Mouse (Mus musculus): ENCODE measurements around the gene Btbd35f21. TPM values are rescaled to one million over a fixed set of nuclear protein-coding genes. Genes with fewer than 3 reads are reported as not detected.
"Not testable (repeated sequence)": the region's sequence is repeated elsewhere in the genome, so short reads cannot be mapped to it uniquely, and the experiment has no call there.

Gene Btbd35f21
- polyA plus RNA-seq (2015; fragmentation: Nextera tagmentation; extraction: Ambion mirVana): not detected in 2 replicates

GRCm38 (mm10) chrX:32725809-32726208 lies at the start of gene Btbd35f21:
Btbd35f21 (plus strand) TSS chrX:32726109.
- not testable (repeated sequence) for H3K9me3 ChIP-seq (replicated peaks); H3K4me2 ChIP-seq; H3K4me1 ChIP-seq; H3K27ac ChIP-seq (replicated peaks); ATAC-seq (ENCODE audit: low FRiP score); H3K9ac ChIP-seq (replicated peaks); H3K4me3 ChIP-seq (replicated peaks); H3K36me3 ChIP-seq; H3K27me3 ChIP-seq (replicated peaks)
- WGBS: no CpG with 5 or more reads among the region's 2 CpGs

Other genes with a start within 250 kb of the Btbd35f21 start
- not detected in 2 replicates for gene Btbd35f1, start 166.1 kb upstream of the Btbd35f21 start, polyA plus RNA-seq (2015; fragmentation: Nextera tagmentation; extraction: Ambion mirVana)
- gene Gm5926, start 75.4 kb upstream of the Btbd35f21 start, polyA plus RNA-seq (2015; fragmentation: Nextera tagmentation; extraction: Ambion mirVana): not detected in 2 replicates
- gene Btbd35f30, start 168.5 kb downstream of the Btbd35f21 start, polyA plus RNA-seq (2015; fragmentation: Nextera tagmentation; extraction: Ambion mirVana): not detected in 2 replicates
- not detected in 2 replicates for gene Gm21789, start 215.7 kb downstream of the Btbd35f21 start, polyA plus RNA-seq (2015; fragmentation: Nextera tagmentation; extraction: Ambion mirVana)
- gene Btbd35f5, start 247.8 kb downstream of the Btbd35f21 start, polyA plus RNA-seq (2015; fragmentation: Nextera tagmentation; extraction: Ambion mirVana): not detected in 2 replicates

Data from neural tube, embryonic 15.5 days (tissue).